Mouse (Mus musculus): ENCODE measurements around the gene 1190002N15Rik.

The 1190002N15Rik gene

DNA sequence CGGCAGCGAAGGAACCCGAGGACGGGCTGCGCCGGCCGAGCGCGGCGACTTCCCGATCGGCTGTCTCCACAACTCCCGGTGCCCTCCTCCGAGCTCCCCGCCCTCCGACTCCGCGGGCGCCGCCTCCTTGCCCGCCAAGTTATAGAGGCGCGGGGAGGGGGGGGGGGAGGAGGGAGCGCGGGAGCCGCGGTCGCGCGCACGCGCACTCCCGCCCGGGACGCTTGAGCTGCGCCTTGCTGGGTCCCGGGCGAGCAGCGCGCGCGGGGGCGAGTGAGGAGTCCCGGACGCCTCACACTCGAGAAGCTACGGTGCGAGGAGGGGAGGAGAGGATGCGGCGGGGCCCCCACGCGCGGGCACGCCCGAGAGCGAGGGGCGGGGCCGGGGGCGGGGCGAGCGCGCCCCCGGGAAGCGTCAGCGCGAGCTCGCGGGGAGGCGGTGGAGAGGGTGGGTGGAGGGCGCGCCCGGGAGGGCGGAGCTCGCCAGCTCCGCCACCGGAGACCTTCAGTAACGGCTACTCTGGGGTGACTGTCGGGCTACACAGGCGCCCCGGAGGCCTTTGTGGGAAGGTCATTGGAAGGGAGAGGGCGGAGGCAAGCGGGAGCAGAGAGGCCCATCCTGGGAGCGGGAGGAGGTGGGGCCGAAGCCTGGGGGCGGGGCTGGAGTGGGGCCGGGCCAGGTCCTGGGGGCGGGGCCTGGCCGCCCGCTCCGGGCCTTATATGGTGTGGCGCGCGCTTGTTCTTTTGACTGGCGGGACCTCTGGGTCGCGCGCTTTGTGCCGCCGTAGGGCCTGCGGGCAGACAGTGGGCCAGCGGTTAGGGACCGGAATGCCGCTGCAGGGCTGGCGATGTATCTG lies at the start of gene 1190002N15Rik:
Gene 1190002N15Rik, minus strand, starts transcription at position 112 of the 853 bp plus-strand sequence.
- DNase-seq (ENCODE audit: low read depth, low spot score) = peak; percentile 91

DNA sequence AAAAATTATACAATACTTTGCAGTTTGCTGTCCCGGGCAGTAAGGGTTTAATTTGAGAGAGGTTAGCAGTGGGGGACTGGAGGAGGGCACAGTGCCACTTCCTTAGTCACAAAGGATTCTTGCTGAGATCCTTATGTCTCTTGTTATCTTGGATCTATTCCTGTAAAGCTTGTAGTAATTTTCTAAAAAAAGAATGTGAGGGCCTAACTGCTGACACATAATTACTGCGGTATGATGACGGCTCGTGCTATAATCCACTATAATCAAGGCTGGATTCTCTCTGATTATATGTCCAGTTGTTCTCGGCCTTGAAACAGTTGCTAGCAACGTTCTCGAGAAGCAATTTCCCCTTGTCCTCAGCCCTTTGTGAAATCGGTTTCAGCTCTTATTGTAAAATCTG lies 44.4 kb upstream of the 1190002N15Rik start:
- no peak for DNase-seq (ENCODE audit: low read depth, low spot score)

- DNase-seq (ENCODE audit: low read depth, low spot score) = no peak
Measured at GRCm38 (mm10) chr9:94581661-94582060, 43.8 kb upstream of the 1190002N15Rik start.

- DNase-seq (ENCODE audit: low read depth, low spot score) = no peak
Measured at GRCm38 (mm10) chr9:94580071-94580737, 42.3 kb upstream of the 1190002N15Rik start.

GRCm38 (mm10) chr9:94571802-94572201 lies 33.9 kb upstream of the 1190002N15Rik start:
- no peak for DNase-seq (ENCODE audit: low read depth, low spot score)

DNA sequence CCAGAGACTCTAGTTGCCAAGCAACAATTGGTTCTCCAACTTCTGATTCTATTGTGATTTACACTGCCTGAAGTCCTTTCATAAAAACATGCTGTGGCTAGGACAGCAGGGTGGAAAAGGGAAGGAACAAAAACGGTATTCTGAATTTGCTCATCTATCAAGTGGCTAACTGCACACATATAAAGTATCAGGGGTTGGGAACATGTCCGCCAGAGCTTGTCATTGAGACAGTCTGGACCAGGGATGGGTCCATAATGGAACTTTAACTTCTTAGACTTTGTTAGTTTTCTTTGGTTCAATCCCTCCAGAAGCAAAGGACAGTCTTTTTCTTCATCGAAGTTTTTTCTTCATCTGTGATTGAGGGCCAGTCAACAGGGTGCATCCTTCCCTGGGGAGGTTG lies 30.5 kb upstream of the 1190002N15Rik start:
- no peak for DNase-seq (ENCODE audit: low read depth, low spot score)

GRCm38 (mm10) chr9:94567722-94568314 lies 29.9 kb upstream of the 1190002N15Rik start:
- DNase-seq (ENCODE audit: low read depth, low spot score) = no peak

DNA sequence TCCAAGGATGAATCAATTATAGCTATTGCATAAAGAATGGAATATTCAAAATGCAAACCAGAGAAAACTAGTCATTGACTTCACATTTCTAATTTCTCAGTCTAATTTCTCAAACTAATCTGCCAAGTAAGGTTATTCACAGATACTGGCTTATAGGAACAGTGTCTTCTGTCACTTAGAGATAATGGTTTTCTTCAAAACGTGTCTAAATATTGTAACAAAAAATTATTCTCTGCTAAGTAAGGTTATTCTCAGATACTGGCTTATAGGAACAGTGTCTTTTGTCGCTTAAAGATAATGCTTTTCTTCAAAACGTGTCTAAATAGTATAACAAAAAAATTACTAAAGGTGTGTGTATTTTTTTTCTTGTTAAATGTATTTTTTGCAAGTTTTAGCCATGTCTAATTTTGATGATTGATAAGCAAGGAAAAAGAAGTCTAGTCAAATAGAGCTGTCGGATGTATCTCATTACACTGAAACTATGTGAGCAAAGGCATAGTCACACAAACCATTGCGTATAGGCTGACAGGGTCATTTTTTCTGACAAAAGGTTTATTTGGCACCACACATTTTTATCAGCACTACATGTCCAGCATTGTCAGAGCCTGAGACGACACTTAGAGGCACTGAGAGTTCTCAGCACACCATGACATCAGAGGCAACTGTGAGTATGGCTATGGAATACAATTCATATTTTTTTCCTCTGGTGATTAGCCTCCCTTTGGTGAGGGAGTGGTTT lies 19.1 kb upstream of the 1190002N15Rik start:
- DNase-seq (ENCODE audit: low read depth, low spot score) = no peak

DNA sequence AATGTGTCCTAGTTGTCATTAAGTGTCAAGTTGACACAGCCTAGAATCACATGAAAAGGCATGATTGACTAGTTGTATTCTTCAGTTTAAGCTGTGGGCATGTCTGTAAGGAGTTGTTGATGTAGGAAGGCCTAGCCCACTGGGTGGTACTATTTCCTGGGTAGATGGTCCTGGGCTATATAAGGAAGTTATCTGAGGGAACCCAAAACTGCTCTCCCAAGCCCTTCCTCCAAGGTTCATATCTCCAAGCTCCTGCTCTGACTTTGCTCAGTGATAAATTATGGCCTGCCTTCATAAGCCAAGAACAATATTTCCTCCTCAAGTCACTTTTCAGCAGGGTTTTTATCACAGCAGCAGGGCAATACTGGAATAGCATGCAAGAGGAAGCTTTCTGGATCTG lies 18.4 kb upstream of the 1190002N15Rik start:
- no peak for DNase-seq (ENCODE audit: low read depth, low spot score)

GRCm38 (mm10) chr9:94550493-94551095 lies 12.7 kb upstream of the 1190002N15Rik start:
- no peak for DNase-seq (ENCODE audit: low read depth, low spot score)

GRCm38 (mm10) chr9:94543881-94544280 lies 6.0 kb upstream of the 1190002N15Rik start:
- no peak for DNase-seq (ENCODE audit: low read depth, low spot score)

- DNase-seq (ENCODE audit: low read depth, low spot score) = peak; percentile 48
Measured at GRCm38 (mm10) chr9:94540343-94541095, 2.6 kb upstream of the 1190002N15Rik start.

GRCm38 (mm10) chr9:94539346-94539865 lies 1.5 kb upstream of the 1190002N15Rik start:
- DNase-seq (ENCODE audit: low read depth, low spot score) = no peak

DNA sequence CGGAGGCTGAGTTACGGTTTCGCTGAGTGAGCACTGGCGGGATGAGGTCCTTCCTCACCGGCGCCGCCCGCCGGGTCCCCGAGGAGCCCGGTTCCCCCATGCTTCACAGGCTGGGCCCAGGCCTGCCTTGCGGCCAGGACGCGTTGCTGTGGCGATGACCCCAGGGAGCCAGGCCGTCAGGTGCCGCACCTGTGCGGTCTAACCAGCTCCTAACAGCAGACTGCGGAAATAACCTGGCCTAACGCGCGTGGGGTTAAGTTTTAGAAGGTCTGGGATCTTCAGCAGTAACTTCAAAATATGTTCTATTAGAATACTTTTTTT lies 902 bp upstream of the 1190002N15Rik start:
- peak; percentile 78 for DNase-seq (ENCODE audit: low read depth, low spot score)

DNA sequence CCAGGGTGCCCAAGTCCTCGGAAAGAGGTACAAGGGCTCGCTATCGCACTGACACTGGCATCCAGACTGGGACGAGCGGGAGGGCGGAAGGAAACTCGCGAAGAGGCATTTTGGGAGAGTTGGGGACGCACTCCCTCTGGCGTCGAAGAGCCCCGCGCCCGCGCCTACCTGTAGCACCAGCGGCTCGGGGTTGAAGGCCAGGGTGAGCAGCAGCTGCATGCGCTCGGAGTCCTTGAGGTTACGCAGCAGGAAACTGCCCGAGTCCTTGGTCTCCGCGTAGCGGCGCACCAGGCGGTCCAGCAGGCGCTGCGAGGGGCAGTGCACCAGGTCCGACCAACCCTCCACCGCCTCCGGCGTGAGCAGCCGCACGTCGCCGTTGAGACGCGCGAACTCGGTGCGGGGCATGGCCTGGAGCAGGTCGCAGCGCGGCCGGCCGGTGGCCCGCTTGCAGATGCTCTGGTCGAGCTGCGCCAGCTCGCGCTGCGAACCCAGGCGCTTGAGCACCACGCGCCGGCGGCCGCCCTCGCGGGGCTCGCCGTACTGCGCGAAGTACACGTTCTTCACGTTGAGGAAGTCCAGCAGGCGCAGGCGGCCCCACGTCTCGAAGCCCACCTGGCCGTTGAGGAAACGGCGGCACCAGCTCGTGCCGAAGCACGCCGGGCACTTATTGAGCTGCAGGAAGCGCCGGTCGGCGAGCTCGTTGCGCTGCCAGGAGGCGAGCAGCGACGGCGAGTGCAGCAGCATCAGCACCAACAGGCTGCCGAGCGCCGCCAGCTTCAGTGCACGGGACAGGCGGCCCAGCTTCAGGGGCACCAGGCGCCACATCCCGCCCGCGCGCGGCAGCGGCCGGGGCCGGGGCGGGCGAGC lies 597 bp downstream of the 1190002N15Rik start:
- peak; percentile 72 for DNase-seq (ENCODE audit: low read depth, low spot score)

DNA sequence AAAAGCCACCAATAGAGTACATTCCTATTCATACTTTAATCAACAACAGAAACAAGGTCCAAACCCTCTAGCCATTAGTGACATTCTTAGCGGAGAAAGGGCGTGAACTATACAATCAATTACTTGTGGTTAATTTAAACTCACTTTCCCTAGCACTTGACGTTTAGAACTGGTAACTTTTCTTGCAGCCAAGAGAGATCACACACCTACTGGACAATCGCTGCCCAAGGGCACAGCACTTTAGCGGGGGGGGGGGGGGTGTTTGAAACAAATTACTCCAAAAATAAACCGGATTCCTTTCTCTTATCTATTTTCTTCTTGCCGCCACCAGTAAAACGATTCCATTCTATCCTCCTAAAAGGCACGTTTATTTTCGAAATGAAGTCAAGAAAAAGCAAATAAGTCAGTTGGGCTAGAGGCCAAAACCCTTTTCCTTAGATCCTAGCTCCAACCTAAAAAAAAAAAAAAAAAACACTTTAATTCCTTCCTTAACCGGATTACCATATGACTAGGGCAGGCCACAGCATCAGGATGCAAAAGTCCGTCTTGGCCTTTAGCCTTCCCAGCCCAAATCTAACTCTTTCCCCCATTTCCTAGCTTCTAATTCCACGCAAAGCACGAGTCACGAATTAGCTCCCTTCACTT lies 1.5 kb downstream of the 1190002N15Rik start:
- no peak for DNase-seq (ENCODE audit: low read depth, low spot score)

- no peak for DNase-seq (ENCODE audit: low read depth, low spot score)
Measured at GRCm38 (mm10) chr9:94534795-94535194, 3.1 kb downstream of the 1190002N15Rik start.

DNA sequence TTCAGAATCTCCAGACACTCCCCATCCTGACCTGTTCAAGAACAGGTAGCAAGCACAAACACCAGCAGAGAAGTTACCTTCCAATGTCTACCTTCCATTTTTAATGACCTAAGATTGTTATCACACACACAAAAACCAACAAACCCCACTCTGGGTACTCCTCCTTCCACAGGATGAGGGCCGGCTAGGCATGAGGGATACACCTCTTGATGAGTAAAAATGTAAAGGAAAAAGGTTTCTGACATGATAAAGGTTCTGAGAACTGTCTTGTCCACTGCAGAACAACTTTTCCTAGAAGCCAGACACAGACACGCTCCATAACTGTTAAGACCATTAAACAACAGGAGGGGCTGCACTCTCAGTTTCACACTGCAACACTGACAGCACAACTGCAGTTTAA lies 3.7 kb downstream of the 1190002N15Rik start:
- no peak for DNase-seq (ENCODE audit: low read depth, low spot score)

- no peak for DNase-seq (ENCODE audit: low read depth, low spot score)
Measured at GRCm38 (mm10) chr9:94533641-94534040, 4.2 kb downstream of the 1190002N15Rik start.

All from R1 (cell line).